Mouse (Mus musculus) embryo, embryonic 11 days (tissue): Measurements from ENCODE around the gene Timeless.
A peak's percentile ranks its signal among the peaks of the same experiment; 100 is the strongest.
"Not testable (repeated sequence)": the region's sequence is repeated elsewhere in the genome, so short reads cannot be mapped to it uniquely, and the experiment has no call there.

Experiments
- DNase-seq: peaks from one replicate; pipeline ENCODE4 v3.0.0-alpha.2; 2015

The Timeless gene

GRCm38 (mm10) chr10:128258953-128259352 is 27.1 kb downstream of the Timeless start:
- no peak for DNase-seq

DNA sequence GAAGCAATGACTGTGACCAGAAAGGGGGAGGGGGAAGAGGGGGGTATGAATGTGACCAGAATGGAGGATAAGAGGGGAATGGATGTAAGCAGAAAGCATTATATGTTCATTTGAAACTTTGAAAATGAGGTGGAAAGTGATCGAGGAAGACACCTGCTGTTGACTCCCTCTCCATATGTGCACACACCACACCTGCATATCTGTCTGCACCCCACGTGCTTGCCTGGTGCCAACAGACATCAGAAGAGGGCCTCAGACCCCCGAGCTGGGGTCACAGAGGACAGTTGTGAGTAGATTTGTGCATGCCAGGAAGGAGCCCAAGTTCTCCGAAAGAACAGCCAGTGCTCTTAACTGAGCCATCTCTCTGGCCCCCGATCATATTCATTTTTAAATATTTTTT is 28.1 kb downstream of the Timeless start:
- no peak for DNase-seq

DNA sequence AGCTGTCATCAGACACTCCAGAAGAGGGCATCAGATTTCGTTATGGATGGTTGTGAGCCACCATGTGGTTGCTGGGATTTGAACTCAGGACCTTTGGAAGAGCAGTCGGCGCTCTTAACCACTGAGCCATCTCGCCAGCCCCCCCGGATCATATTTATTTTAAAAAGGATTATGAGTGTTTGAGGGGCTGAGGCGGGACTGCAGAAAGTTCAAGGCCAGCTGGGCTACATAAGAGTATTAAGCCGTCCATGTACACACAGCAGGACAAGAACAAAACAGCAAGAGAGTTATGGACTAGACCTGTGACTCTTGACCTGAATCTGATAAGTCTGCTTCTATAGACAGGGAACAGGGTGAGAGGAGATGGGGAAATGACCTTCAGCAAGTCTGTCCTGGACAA is 28.5 kb downstream of the Timeless start:
- DNase-seq: not testable (repeated sequence)

GRCm38 (mm10) chr10:128262300-128262699 is 30.4 kb downstream of the Timeless start:
- no peak for DNase-seq

DNA sequence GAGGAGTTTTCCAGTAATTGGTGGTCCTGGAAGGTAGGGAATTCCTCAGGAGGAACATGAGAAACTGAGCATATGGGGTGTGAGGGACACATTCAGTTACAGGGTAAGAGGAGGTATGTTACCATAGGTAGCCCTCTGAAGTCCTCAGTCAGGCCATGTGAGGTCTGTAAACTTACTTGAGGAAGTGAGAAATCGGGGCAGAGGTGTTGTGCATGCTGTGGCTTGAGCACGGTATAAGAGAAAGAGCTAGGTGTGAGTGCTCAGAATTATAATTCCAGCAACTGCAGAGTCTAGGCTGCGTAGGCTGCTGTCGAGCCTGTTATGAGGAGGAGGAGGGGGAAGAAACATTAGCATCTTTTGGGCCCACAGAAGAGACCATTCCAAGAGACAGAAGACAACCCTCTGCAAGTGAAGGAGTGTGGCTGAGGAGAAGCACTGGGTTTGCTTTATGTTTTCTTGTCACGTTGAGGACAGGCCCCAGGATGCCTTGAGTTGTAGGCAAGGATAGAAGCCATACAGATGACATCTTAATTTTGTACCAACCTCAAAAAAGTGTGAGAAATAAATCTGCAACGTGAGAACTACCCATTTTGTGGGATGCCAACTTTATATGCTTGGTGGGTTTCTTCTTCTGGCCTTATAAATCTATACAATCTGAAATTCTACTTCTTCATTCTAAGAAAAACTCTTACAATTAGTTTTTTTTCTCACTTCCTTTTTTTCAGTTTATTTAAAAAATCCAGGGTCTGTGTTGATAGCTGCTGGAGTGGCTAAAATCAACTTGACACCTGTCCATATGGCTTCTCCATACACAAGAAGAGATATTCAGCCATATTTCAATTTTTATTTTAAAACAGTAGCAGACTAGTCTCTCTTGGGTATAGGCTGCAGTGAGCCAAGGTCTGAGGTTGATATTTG is 31.8 kb downstream of the Timeless start:
- DNase-seq: no peak

DNA sequence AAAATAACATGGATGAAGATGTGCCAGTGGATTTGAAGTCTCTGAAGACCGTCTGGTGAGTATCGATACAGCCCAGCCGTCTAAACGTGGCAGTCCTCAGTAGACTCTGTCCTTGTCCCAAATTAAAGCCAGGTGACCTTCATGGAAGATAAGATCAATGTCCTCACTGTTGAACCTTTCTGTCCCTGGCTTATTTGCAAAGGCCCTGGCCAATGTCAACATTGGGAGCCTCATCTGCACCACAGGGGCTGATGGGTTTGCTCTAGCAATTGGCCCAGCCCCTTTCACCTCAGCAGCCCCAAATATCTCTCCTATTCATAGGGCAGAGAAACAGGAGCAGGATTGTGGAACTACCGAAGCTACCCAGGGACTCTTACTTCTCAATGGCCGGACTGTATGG is 36.5 kb downstream of the Timeless start, which contains the start of gene Apof:
TSS of gene Apof (plus strand) at position 301 of the 400 bp plus-strand sequence.
- DNase-seq: no peak

GRCm38 (mm10) chr10:128269206-128269910 is 37.5 kb downstream of the Timeless start:
- no peak for DNase-seq

DNA sequence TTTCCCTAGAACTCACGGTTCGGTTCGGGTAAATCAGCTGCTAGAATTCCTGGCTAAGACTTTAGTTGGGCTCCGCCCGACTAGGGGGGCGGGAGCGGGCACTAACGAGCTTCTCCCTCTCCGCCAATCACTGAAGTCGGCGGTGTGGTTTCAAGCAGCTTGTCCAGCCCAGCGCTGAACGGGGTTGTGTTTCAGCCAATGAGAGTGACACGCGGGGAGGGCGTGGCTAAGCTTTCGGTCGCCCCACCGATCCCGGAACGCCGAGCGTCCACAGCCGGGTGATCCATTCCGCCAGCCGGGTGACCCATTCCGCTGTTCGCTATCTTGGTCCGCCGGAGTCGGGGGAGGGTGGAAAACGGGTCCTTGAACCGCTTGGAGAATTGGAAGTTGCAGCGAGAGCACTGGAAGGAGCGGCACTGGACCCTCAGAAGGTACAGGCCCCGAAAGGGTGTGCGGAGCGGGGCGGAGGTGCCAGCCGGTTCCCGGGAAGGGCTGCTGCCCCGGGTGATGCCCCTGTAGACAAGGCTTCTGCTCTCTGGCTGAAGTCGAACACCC is 38.5 kb downstream of the Timeless start, which contains the start of gene Stat2:
TSS of gene Stat2 (plus strand) at position 273 of the 555 bp plus-strand sequence.
- DNase-seq: peak; percentile 99

DNA sequence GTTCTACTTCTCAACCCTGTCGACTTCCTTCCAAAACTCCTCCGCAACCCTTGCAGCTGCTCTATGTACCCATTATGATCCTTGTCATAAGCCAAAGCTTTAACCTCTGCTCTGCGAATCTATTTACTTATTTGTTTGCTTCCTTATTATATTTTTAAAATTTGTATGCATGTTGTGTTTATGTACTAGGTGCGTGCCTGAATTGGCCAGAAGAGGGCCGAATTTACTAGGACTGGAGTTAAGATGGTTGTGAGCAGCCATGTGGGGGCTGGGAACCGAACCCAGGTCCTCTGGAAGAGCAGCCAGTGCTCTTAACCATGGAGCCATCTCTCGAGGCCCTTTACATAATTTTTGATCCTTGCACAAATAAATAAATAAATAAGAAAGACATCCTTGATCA is 39.0 kb downstream of the Timeless start:
- DNase-seq: peak; percentile 11

- no peak for DNase-seq
Observed at GRCm38 (mm10) chr10:128271883-128272282, 40.0 kb downstream of the Timeless start.

GRCm38 (mm10) chr10:128272819-128273439 is 41.1 kb downstream of the Timeless start:
- DNase-seq: not testable (repeated sequence)

DNA sequence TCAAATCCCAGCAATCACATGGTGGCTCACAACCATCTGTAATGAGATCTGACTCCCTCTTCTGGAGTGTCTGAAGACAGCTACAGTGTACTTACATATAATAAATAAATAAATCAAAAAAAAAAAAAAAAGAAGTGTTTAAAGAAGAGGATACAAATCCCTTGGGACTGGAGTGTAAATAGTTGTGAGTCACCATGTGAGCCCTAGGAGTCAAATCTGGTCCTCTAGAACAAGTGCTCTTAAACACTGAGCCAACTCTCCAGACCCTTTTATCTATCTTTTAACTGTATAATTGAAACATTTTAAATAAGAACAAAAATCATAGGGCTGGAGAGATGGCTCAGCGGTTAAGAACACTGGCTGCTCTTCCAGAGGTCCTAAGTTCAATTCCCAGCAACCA is 43.5 kb downstream of the Timeless start:
- not testable (repeated sequence) for DNase-seq

GRCm38 (mm10) chr10:128278158-128278557 is 46.3 kb downstream of the Timeless start:
- no peak for DNase-seq

GRCm38 (mm10) chr10:128280943-128281342 is 49.1 kb downstream of the Timeless start:
- DNase-seq: no peak

- DNase-seq: no peak
Observed at GRCm38 (mm10) chr10:128281682-128282081, 49.8 kb downstream of the Timeless start.

GRCm38 (mm10) chr10:128282886-128283450 is 51.1 kb downstream of the Timeless start:
- no peak for DNase-seq

- DNase-seq: peak; percentile 81
Observed at GRCm38 (mm10) chr10:128283604-128284579, 52.0 kb downstream of the Timeless start.

DNA sequence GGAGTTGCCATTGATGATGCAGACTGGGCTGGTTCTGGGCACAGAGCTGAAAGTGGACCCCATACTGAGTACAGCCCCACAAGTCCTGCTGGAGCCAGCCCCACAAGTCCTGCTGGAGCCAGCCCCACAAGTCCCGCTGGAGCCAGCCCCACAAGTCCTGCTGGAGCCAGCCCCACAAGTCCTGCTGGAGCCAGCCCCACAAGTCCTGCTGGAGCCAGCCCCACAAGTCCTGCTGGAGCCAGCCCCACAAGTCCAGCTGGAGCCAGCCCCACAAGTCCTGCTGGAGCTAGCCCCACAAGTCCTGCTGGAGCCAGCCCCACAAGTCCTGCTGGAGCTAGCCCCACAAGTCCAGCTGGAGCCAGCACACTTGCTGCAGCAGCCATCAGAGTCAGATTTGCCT is 58.7 kb downstream of the Timeless start:
- not testable (repeated sequence) for DNase-seq

- no peak for DNase-seq
Observed at GRCm38 (mm10) chr10:128296370-128297090, 64.7 kb downstream of the Timeless start.

DNA sequence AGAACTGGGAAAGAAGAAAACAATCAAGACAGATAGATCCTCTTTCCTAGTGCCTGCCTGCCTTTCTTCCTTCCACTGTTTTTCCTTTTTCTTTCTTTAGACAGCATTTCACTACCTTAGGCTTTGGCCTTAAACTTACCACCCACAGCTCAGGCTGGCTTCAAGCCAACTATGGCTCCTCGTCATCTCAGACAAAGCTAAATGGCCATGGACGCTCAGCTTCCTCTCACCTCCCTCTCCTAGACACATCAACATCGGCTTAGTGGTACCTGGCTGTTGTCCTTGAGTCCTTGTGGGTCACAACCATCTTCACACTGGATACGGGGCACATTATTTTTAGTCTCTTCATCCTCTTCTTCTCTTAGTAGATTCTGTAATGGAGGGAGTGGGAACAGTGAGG is 65.4 kb downstream of the Timeless start:
- no peak for DNase-seq

DNA sequence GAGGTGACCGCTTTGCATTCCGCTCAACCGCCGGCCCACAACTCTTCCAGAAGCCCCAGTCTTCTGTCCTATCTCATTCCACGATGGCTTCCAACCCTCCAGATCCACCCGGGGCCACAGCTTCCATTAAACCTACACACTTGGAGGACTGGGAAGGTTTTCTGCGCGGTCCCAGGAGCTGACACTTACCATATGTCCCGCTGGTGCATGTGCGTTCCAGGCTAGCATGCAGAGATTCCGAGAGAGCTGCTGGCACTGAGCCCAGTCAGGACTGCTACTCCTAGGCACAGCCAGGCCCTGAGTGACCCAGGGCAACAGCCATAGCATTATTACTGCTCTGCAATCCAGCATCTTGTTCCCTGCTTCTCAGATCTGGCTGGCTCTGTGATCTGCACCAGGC is 65.8 kb downstream of the Timeless start:
- DNase-seq: no peak
